Mouse (Mus musculus) right cerebral cortex, postnatal 14 days (tissue): ENCODE data around the gene Cachd1.

ENCODE experiments used
- DNase-seq: peaks from one replicate; pipeline ENCODE4 v3.0.0; 2022

Gene Cachd1

DNA sequence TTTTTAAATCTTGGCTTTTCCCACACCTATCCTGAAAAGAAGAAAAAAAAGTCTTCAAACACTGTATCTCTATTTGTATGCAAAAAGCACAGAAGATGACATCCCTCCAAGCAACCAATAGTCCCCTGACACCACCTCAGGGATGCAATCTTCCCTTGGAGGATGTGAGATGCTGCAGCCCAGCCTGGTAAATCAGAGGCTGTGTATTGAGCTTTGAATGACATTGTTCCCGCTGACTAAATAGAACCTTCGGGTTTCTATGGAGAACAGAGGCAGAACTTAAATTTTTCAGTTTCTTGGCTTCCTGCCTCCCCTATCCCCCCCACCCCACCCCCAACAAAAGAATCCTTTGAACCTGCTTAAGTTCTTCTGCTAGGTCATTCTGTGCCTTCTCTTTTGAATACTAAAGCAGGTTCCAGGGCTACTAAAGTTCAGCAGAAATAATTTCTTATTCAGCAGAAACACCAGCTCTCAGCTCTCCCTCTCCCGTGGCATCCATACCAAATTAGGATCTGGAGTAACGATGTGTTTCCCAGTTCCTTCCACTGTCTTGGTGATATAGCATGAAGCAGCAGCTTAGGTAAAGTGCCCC lies 219.7 kb downstream of the Cachd1 start:
- no peak for DNase-seq

DNA sequence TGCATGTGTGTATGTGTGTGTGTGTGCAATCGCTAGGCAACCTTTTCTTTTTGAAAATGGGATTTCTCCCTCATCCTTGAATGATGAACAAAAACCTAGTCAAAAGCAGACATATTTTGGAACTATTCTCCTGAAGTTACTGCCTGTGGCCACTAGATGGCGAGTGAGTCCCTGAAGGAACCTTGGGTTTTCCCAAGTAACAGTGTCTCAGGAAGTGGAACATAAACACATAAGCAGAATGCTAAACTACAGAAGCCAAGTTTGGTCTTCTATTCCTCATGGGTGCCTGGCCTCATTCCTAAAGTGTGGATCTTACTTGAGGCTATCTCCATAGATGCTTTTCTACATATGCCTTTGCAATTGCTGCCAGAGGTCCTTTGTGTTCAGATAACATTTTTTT lies 221.7 kb downstream of the Cachd1 start:
- peak; percentile 65 for DNase-seq

DNA sequence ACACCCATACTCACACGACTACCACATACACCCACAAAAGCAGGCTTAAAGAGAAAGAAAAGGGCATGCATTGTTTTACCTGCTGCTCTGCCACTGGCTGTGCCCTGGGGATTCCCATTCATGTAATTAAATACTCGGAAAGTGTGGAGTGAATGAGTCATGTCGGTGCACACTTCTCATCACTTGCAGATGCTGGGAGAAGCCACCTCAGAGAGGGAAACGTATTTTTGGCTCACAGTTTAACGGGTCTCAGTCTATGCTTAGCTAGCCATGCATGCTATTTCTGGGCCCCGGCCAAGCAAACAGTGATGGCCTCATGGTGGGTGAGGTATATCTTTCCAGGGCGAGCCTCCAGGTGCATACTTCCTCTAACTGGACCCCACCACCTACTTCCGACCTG lies 222.4 kb downstream of the Cachd1 start:
- DNase-seq = no peak

DNA sequence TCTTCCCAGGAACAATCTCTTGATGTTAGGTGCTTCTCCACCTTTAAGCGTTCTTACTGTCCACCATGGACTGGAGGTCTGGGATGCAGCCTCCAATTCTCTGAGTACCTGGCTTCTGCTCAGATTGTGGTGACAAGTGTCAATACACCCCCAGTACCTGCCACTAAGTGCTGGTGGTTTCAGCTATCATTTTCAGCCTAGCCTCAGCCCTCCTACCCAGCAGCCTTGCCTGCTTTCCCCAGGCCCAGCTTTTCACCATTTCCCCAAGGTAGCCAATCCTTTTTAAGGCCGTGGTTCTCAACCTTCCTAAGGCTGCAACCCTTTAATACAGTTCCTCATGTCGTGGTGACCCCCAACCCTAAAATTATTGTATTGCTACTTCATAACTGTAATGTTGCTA lies 224.1 kb downstream of the Cachd1 start:
- no peak for DNase-seq

DNA sequence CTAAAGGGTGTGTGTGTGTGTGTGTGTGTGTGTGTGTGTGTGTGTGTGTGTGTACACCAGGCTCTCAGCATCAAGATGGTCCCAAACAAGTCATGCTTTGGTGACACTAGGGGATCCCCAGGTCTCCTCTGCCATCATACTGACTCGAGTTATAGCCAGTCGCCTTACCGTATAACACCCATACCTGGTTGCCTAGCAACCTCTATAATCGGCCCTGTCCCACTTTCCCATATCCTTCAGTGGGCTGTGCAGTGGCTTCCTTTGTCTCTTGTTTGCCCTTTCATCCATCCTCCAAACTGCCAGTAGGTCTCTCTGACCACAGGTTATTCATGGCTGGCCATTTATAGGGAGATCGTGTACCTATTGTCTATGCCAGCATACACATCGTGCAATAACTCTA lies 224.6 kb downstream of the Cachd1 start:
- DNase-seq = no peak

GRCm38 (mm10) chr4:101002961-101003360 lies 226.5 kb downstream of the Cachd1 start:
- no peak for DNase-seq

- no peak for DNase-seq
Measured at GRCm38 (mm10) chr4:101008362-101008769, 231.9 kb downstream of the Cachd1 start.

DNA sequence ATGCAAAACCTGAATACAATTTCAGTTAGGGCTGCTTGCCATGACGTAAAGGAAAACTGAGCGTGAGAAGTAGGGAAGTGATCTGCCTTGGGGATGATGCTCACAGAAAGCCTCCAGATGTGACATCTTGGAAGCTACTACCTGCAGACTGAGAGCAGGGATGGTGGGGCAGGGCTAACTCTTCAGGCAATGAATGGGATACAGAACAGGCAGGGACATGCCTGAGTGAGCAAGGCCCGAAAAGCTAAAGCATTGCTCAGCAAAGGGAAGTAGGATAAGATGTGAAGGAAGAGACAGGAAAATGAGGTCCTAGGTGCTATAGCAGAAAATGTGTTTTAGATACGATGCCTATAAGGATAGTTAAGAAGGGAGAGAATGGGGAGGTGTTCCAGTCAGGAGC lies 232.6 kb downstream of the Cachd1 start:
- DNase-seq = no peak

DNA sequence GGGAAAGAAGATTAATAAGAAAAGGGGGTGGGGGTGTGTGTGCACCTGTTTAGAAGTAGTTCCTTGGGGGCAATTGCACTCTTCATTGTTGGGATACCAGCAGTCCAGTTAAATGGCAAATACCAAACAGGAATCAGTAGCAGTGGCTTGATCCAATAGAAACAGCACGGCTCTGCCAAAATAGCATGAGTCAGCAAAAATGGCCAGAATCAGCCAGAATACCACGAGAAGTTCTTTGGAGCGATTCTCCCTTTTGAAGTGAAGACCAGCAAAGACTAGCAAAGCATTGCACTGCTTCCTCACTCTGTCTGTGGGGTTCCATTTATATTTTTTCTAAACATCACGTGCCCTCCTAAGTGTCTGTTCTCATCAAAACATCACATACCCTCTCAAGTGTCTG lies 241.3 kb downstream of the Cachd1 start:
- DNase-seq = no peak

GRCm38 (mm10) chr4:101020596-101020995 lies 244.1 kb downstream of the Cachd1 start, which contains the start of gene Gm10577:
Gene Gm10577 (minus strand): TSS chr4:101020696.
- DNase-seq = no peak

- DNase-seq = no peak
Measured at GRCm38 (mm10) chr4:101026566-101026965, 250.1 kb downstream of the Cachd1 start.

- DNase-seq = no peak
Measured at GRCm38 (mm10) chr4:101026995-101027394, 250.5 kb downstream of the Cachd1 start.

DNA sequence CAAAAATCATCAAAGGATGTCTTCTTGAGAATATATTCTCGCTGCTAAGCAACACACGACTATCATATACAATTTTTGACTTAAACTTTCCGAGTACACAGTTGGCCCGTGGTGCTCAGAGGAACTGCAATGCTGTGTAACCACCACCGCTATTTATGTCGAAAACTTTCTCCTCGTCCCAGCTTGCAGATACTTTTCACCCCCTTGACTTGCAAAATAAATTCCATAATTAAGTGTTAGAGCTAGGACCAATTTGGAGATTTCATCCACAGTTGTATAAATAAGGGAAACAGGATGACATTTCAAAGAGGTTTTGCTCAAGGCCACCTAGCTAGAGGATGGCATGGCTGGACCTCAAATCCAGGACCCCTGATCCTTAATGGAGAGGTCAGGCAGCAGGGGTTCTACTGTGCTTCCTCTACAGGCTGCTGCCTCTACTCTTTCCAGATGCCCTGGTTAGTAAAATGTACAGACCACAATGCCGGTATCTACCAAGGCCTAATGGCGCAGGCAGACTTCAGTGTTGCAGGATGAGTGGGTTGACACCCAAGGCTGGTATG lies 251.5 kb downstream of the Cachd1 start:
- DNase-seq = no peak

DNA sequence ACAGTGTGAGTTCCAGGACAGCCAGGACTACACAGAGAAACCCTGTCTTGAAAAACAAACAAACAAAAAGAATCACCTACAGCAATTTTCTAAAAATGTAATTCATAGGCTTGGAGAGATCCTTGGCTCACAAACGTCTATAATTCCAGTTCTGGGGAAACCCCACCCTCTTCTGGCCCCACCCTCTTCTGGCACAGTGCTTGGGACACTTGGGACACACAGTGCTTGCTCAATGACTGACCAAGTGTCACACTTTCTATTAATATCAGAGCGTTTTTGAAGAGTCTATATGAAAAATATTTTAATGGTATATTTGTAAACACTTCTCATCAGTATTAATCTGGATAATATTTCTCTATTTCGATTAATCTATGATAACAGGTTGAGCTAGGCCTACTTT lies 256.6 kb downstream of the Cachd1 start:
- no peak for DNase-seq

DNA sequence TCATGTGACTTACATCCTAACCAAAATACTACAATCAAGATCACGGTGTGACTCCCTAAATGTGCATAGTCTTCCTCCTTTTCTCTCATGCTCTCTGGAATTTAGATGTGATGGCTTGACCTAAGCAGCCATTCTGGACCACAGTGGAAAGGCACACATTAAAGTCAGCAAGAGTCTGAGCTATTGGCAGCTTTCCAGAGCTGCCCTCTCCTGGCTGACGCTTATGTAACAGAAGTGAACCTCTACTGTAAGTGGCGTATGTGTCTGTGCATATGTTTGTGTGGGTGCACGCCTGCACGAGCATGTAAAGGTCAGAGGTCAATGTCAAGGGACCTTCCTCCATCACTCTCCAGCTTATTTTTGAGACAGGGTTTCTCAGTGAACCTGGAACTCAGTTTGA lies 258.7 kb downstream of the Cachd1 start:
- no peak for DNase-seq

- peak; percentile 36 for DNase-seq
Measured at GRCm38 (mm10) chr4:101037156-101037555, 260.7 kb downstream of the Cachd1 start.

DNA sequence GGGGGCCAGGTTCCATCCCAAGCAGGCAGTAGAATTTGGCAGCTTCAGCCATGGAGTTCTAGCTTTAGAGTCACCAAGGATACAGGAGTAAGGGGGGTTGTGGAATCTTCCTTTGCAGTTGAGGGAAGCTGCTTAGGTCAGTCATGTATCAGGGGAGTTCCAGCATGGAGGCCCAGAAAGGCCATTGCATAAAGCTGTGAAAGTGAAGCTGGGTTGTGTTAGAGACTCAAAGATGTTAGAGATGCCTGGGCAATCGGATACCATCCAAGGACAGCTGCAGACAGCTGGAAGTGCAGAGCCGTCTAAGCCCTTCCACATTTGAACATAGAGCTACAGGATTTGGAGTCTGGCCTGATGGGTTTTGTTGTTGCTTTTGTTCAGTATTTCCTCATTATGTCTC lies 267.2 kb downstream of the Cachd1 start:
- DNase-seq = no peak

DNA sequence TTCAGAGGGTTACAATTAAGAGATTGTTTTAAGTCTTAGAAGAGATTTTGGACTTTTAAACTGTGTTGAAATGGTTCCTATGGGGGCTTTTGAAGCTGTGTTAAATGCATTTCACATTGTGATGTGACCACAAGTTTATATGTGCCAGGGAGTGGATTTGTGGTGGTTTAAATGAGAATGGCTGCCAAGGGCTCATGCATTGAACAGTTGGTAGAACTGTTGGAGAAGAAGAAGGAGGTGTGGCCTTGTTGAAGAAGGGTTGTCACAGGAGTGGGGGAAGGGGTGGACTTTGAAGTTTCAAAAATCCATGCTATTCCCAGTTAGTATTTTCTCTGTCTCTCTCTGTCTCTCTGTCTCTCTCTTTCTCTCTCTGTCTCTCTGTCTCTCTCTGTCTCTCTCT lies 267.7 kb downstream of the Cachd1 start:
- DNase-seq = no peak

- DNase-seq = no peak
Measured at GRCm38 (mm10) chr4:101046576-101046975, 270.1 kb downstream of the Cachd1 start.

DNA sequence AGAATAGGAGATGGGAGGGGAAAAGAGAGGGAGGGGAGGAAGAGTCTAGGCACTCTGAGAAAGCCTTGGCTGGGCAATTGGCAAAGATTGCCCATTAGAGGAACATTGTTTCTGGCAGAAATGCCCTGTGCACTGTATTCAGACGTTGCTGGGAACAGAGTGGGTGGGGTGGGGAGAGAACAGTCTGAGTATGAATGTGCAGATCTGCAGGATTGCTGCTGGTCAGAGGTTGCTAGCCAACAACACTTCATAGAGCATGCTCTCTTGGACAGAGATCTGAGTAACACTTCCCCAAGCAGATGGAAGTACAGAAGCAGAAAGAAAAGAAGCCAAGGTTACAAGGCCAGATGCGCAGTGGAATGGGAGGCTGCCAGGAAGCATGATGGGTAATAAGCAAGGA lies 285.7 kb downstream of the Cachd1 start:
- DNase-seq = no peak

DNA sequence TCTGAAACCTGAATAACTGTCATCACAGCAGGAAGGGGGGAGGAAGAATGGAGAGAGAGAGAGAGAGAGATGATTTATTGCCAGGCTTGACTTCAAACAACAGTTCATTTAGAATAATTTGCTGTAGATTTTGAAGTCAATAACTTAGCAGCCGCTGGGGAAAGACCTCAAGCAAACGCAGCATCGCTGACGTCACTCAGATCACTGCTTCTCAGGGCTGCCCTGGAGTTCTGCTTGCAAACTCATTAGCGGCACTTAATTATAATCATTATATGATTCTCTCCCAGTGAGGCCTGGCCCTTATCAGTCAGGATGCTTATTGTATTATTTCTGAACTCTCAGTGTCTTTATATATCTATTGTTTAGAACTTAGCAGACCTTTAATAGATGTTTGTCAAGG lies 289.9 kb downstream of the Cachd1 start:
- DNase-seq = no peak

DNA sequence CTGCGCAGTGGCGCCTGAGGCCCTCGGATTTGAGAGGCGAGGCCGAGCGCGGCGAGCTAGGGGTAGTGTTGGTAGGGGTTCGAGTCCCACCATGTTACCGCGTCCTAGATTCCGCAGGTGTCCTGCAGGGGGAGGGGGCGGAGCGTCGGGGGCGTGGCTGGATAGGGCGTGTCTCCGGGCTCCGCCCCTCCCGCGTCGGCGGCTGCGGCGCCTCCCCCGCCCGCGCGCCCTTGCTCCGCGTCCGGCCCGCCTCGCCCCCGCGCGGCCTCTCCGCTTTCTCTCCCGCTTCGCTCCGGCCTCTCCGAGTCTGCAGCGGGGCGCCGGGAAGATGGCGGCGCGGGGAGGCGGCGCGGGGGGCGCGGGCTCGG lies 292.3 kb downstream of the Cachd1 start, which contains the start of gene Raver2:
Raver2 (plus strand) TSS at position 198 of the 368 bp plus-strand sequence.
- peak; percentile 48 for DNase-seq

DNA sequence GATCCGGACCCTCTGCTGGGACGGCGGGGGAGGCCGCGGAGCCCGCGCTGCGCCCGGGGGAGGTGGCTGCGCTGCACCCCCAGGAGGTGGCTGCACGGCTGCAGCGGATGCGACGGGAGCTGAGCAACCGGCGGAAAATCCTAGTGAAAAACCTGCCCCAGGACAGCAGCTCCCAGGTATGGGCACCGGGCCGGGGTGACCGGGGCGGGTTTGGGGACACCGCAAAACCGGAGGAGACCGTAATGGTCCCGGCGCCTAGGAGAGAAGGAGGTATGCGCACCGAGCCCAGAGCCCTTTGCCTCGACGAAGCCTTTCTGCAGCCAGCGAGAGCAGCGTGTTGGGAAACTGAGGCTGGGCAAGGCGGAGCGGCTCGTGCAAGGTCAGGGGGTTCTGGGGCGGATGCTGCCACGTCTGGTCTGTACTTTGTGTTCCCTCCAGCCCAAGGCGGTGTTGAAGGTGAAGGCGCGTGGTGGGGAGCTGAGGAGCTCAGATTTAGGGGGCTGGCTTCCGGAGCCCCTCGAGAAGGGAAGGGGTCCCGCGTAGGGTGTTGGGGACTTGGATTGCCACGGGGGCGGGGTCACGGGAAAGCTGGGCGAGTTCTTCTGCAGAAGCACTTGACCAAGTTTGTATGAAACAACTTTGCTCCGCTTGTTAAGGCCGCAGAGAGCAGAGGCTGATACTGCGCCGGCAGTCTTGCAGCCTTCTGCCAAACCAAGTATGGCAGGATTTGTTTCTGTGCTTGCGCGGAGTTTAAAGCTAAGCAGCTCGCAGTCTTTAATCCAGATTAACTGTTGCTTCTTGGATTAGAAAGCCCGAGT lies 292.9 kb downstream of the Cachd1 start:
- peak; percentile 22 for DNase-seq

GRCm38 (mm10) chr4:101071570-101071969 lies 295.1 kb downstream of the Cachd1 start:
- no peak for DNase-seq
